Mouse (Mus musculus): ENCODE results near the gene Smap2. TPM values are rescaled to one million over a fixed set of nuclear protein-coding genes. Genes with fewer than 3 reads are reported as not detected.

Smap2 gene
- polyA plus RNA-seq, 1 experiment: 96.8 TPM

Other genes starting within 250 kb of the Smap2 start
- gene Nfyc, start 185.7 kb downstream of the Smap2 start, polyA plus RNA-seq (2012; rRNA removed): 107 and 119 TPM in 2 replicates
- gene Rims3, start 162.4 kb downstream of the Smap2 start, polyA plus RNA-seq (2012; rRNA removed): 56.3 and 62.0 TPM in 2 replicates
- gene Exo5, start 92.2 kb downstream of the Smap2 start, polyA plus RNA-seq (2012; rRNA removed): 11.3 and 12.7 TPM in 2 replicates
- 1.7 and 2.0 TPM in 2 replicates for gene Zfp69, start 65.5 kb downstream of the Smap2 start, polyA plus RNA-seq (2012; rRNA removed)
- 5.8 and 7.2 TPM in 2 replicates for gene Col9a2, start 22.1 kb upstream of the Smap2 start, polyA plus RNA-seq (2012; rRNA removed)
- 22.1 and 22.6 TPM in 2 replicates for gene Zmpste24, start 81.0 kb upstream of the Smap2 start, polyA plus RNA-seq (2012; rRNA removed)
- not detected in 2 replicates for gene Tmco2, start 92.0 kb upstream of the Smap2 start, polyA plus RNA-seq (2012; rRNA removed)
- 14.5 and 16.1 TPM in 2 replicates for gene Rlf, start 197.8 kb upstream of the Smap2 start, polyA plus RNA-seq (2012; rRNA removed)

All from frontal cortex, adult 2 months (tissue).